Mouse (Mus musculus) forelimb bud, embryonic 11.5 days (tissue): Measurements from ENCODE around the gene Ndufs1.
"Not testable (repeated sequence)": the region's sequence is repeated elsewhere in the genome, so short reads cannot be mapped to it uniquely, and the experiment has no call there.

Source experiments
- DNase-seq: peaks from one replicate; pipeline ENCODE4 v3.0.0-alpha.2; 2012; ENCODE audit warnings: low read depth, low spot score

The Ndufs1 gene

GRCm38 (mm10) chr1:63176604-63177421, at the start of gene Ndufs1, which contains the start of gene Eef1b2:
Ndufs1 (minus strand) TSS chr1:63176833.
Eef1b2 (plus strand) TSS chr1:63176825.
- peak; percentile 98 for DNase-seq

GRCm38 (mm10) chr1:63225890-63226289, 49.3 kb upstream of the Ndufs1 start:
- DNase-seq, result peak; percentile 52

GRCm38 (mm10) chr1:63225009-63225408, 48.4 kb upstream of the Ndufs1 start:
- DNase-seq, result no peak

GRCm38 (mm10) chr1:63219277-63219676, 42.6 kb upstream of the Ndufs1 start:
- no peak for DNase-seq

GRCm38 (mm10) chr1:63214631-63215030, 38.0 kb upstream of the Ndufs1 start:
- no peak for DNase-seq

GRCm38 (mm10) chr1:63214271-63214558, 37.6 kb upstream of the Ndufs1 start, which contains the start of gene Gpr1:
Gpr1 (minus strand) TSS chr1:63214543.
- DNase-seq, result no peak

- no peak for DNase-seq
Measured at GRCm38 (mm10) chr1:63213478-63214270, 37.0 kb upstream of the Ndufs1 start.

- no peak for DNase-seq
Measured at GRCm38 (mm10) chr1:63209861-63210529, 33.4 kb upstream of the Ndufs1 start.

GRCm38 (mm10) chr1:63207607-63208006, 31.0 kb upstream of the Ndufs1 start:
- no peak for DNase-seq

- no peak for DNase-seq
Measured at GRCm38 (mm10) chr1:63204660-63205394, 28.2 kb upstream of the Ndufs1 start.

GRCm38 (mm10) chr1:63203950-63204659, 27.5 kb upstream of the Ndufs1 start:
- DNase-seq, result peak; percentile 34

- no peak for DNase-seq
Measured at GRCm38 (mm10) chr1:63203471-63203870, 26.8 kb upstream of the Ndufs1 start.

- DNase-seq, result no peak
Measured at GRCm38 (mm10) chr1:63201672-63202071, 25.0 kb upstream of the Ndufs1 start.

GRCm38 (mm10) chr1:63200322-63200721, 23.7 kb upstream of the Ndufs1 start:
- no peak for DNase-seq

- no peak for DNase-seq
Measured at GRCm38 (mm10) chr1:63199387-63199786, 22.8 kb upstream of the Ndufs1 start.

- no peak for DNase-seq
Measured at GRCm38 (mm10) chr1:63195848-63196512, 19.3 kb upstream of the Ndufs1 start.

- DNase-seq, result no peak
Measured at GRCm38 (mm10) chr1:63192306-63193065, 15.9 kb upstream of the Ndufs1 start.

GRCm38 (mm10) chr1:63190851-63191250, 14.2 kb upstream of the Ndufs1 start:
- DNase-seq, result no peak

GRCm38 (mm10) chr1:63188536-63188935, 11.9 kb upstream of the Ndufs1 start:
- DNase-seq, result no peak

GRCm38 (mm10) chr1:63185430-63185829, 8.8 kb upstream of the Ndufs1 start:
- not testable (repeated sequence) for DNase-seq
